Mouse (Mus musculus) cerebellum, adult (tissue): ENCODE results near the gene Gpt2.

Experiments
- ATAC-seq: cut with Nextera tagmentation; 2 replicates; pipeline ENCODE4 v1.9.2; 2017; ENCODE audit warnings: mild to moderate bottlenecking, moderate library complexity, mixed read lengths; ENCODE audit not compliant: insufficient number of reproducible peaks, low FRiP score, low TSS enrichment

The Gpt2 gene

GRCm38 (mm10) chr8:85521332-85521731 is 29.0 kb downstream of the Gpt2 start:
- no peak for ATAC-seq

GRCm38 (mm10) chr8:85524086-85524485 is 31.7 kb downstream of the Gpt2 start:
- no peak for ATAC-seq

GRCm38 (mm10) chr8:85526105-85526504 is 33.7 kb downstream of the Gpt2 start:
- peak; percentile 66; the same call in 1 of the 2 replicates for ATAC-seq

- ATAC-seq, result no peak
These were observed 36.6 kb downstream of the Gpt2 start for GRCm38 (mm10) chr8:85528959-85529358.

- no peak for ATAC-seq
These were observed 38.3 kb downstream of the Gpt2 start for GRCm38 (mm10) chr8:85530717-85531116.

GRCm38 (mm10) chr8:85531471-85531870 is 39.1 kb downstream of the Gpt2 start:
- no peak for ATAC-seq

- no peak for ATAC-seq
These were observed 40.5 kb downstream of the Gpt2 start for GRCm38 (mm10) chr8:85532843-85533242.

GRCm38 (mm10) chr8:85533434-85533833 is 41.1 kb downstream of the Gpt2 start:
- ATAC-seq, result no peak

GRCm38 (mm10) chr8:85534163-85534562 is 41.8 kb downstream of the Gpt2 start:
- no peak for ATAC-seq

GRCm38 (mm10) chr8:85536332-85536731 is 44.0 kb downstream of the Gpt2 start:
- ATAC-seq, result no peak

- no peak for ATAC-seq
These were observed 59.6 kb downstream of the Gpt2 start for GRCm38 (mm10) chr8:85551934-85552333.

GRCm38 (mm10) chr8:85554391-85555180 is 62.2 kb downstream of the Gpt2 start:
- peak; percentile 82 for ATAC-seq

- ATAC-seq, result peak; percentile 80
These were observed 63.1 kb downstream of the Gpt2 start, which contains the start of gene Dnaja2 for GRCm38 (mm10) chr8:85555181-85556145. Gene Dnaja2, minus strand, starts transcription at chr8:85555344.

GRCm38 (mm10) chr8:85556986-85557600 is 64.7 kb downstream of the Gpt2 start:
- no peak for ATAC-seq

- no peak for ATAC-seq
These were observed 65.2 kb downstream of the Gpt2 start for GRCm38 (mm10) chr8:85557601-85557986.

- ATAC-seq, result no peak
These were observed 66.8 kb downstream of the Gpt2 start for GRCm38 (mm10) chr8:85559201-85559600.

- ATAC-seq, result no peak
These were observed 67.6 kb downstream of the Gpt2 start for GRCm38 (mm10) chr8:85559966-85560365.

GRCm38 (mm10) chr8:85563336-85563735 is 71.0 kb downstream of the Gpt2 start:
- ATAC-seq, result no peak

- no peak for ATAC-seq
These were observed 72.8 kb downstream of the Gpt2 start for GRCm38 (mm10) chr8:85565186-85565585.

- no peak for ATAC-seq
These were observed 75.4 kb downstream of the Gpt2 start for GRCm38 (mm10) chr8:85567801-85568200.

GRCm38 (mm10) chr8:85570466-85570865 is 78.1 kb downstream of the Gpt2 start:
- no peak for ATAC-seq
